Mouse (Mus musculus) ES-CJ7 (cell line): ENCODE results near the gene Gm9780.
"Not testable (repeated sequence)": the region's sequence is repeated elsewhere in the genome, so short reads cannot be mapped to it uniquely, and the experiment has no call there.

Source experiments
- DNase-seq: peaks from one replicate; pipeline ENCODE4 v3.0.0; 2011; ENCODE audit warnings: low read depth, low spot score

The Gm9780 gene

GRCm38 (mm10) chr14:26042611-26043010 is at the start of gene Gm9780:
Gm9780 (minus strand) TSS chr14:26042711.
- not testable (repeated sequence) for DNase-seq

- not testable (repeated sequence) for DNase-seq
Observed at GRCm38 (mm10) chr14:26081997-26082396, 39.5 kb upstream of the Gm9780 start, which contains the start of gene Cphx3. Cphx3 (plus strand) TSS chr14:26082297.

GRCm38 (mm10) chr14:26081216-26081615 is 38.7 kb upstream of the Gm9780 start, which contains the start of gene Cphx2:
Cphx2 (plus strand) TSS chr14:26081516.
- not testable (repeated sequence) for DNase-seq

- DNase-seq = not testable (repeated sequence)
Observed at GRCm38 (mm10) chr14:26076620-26077390, 34.3 kb upstream of the Gm9780 start.

- DNase-seq = not testable (repeated sequence)
Observed at GRCm38 (mm10) chr14:26067325-26067633, 24.8 kb upstream of the Gm9780 start, which contains the start of gene Tmem254c. Tmem254c (minus strand) TSS chr14:26067355.

GRCm38 (mm10) chr14:26066574-26067324 is 24.2 kb upstream of the Gm9780 start:
- DNase-seq = not testable (repeated sequence)

GRCm38 (mm10) chr14:26059362-26059761 is 16.9 kb upstream of the Gm9780 start:
- not testable (repeated sequence) for DNase-seq

- DNase-seq = not testable (repeated sequence)
Observed at GRCm38 (mm10) chr14:26058184-26058583, 15.7 kb upstream of the Gm9780 start.

- not testable (repeated sequence) for DNase-seq
Observed at GRCm38 (mm10) chr14:26048767-26049166, 6.3 kb upstream of the Gm9780 start.

GRCm38 (mm10) chr14:26047026-26047425 is 4.5 kb upstream of the Gm9780 start:
- DNase-seq = not testable (repeated sequence)

GRCm38 (mm10) chr14:26045007-26045406 is 2.5 kb upstream of the Gm9780 start:
- DNase-seq = not testable (repeated sequence)

- not testable (repeated sequence) for DNase-seq
Observed at GRCm38 (mm10) chr14:26035439-26035838, 7.1 kb downstream of the Gm9780 start.

- DNase-seq = not testable (repeated sequence)
Observed at GRCm38 (mm10) chr14:26034364-26034763, 8.1 kb downstream of the Gm9780 start.

- not testable (repeated sequence) for DNase-seq
Observed at GRCm38 (mm10) chr14:26025653-26026052, 16.9 kb downstream of the Gm9780 start.

GRCm38 (mm10) chr14:26022831-26023230 is 19.7 kb downstream of the Gm9780 start:
- DNase-seq = not testable (repeated sequence)

GRCm38 (mm10) chr14:26021555-26021954 is 21.0 kb downstream of the Gm9780 start:
- not testable (repeated sequence) for DNase-seq

GRCm38 (mm10) chr14:26016414-26016813 is 26.1 kb downstream of the Gm9780 start:
- DNase-seq = not testable (repeated sequence)

- DNase-seq = not testable (repeated sequence)
Observed at GRCm38 (mm10) chr14:26007462-26007861, 35.0 kb downstream of the Gm9780 start.

- not testable (repeated sequence) for DNase-seq
Observed at GRCm38 (mm10) chr14:25981880-25982279, 60.6 kb downstream of the Gm9780 start.

GRCm38 (mm10) chr14:25979242-25979941 is 63.1 kb downstream of the Gm9780 start:
- not testable (repeated sequence) for DNase-seq

GRCm38 (mm10) chr14:25978371-25979241 is 63.9 kb downstream of the Gm9780 start, which contains the start of gene Duxbl1:
Duxbl1 (plus strand) TSS chr14:25978577.
- DNase-seq = not testable (repeated sequence)
